Mouse (Mus musculus): ENCODE measurements around the gene Tecpr2.

The Tecpr2 gene

DNA sequence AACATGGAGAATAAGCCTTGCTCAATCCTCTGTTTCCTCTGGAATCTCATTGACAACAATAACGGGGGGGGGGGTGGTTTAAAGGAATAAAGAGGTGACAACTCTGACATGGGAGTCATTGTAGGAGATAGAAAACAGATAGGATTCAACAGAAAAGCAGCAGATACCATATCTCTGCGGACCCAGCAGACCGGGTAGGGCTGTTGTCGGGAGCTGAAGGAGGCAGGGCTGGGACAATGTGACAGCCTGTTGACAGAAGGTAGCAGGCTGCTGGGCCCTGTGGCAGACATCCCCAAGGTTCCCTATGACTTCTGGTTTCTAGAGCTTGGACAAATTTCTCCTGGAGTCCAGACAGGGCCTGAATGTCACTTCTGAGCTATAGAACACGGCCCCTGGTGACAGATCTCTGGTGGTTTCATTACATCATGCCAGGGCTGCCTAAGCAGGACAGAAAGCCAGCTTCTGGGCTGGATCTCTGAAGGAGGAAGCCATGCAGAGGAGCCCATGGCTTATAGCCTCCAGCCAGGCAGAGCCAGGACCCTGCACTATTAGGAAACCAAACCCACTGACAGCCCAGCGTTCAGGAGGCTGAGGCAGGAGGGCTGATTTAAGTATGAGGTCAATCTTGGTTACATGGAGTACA, 120.7 kb downstream of the Tecpr2 start:
- no peak for DNase-seq

DNA sequence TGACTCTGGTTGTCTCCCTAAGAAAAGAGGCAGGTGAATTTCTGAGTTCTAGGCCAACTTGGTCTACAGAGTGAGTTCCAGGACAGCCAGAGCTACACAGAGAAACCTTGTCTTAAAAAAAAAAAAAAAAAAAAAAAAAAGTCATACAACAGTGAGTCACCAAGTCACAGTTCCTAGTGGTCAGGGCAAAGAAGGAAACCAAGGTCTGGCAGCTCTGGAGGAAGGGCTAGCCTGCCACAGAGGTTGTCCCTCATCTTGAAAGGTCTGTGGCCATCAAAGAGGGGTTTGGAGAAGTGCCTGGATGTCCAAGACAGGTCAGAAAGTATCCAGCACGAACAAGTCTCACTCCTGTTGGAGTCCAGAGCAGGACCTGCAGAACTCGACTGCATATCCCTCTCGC, 127.7 kb downstream of the Tecpr2 start:
- no peak for DNase-seq

- DNase-seq, result no peak
These were observed 129.0 kb downstream of the Tecpr2 start for GRCm38 (mm10) chr12:111018068-111018467.

- DNase-seq, result no peak
These were observed 130.0 kb downstream of the Tecpr2 start for GRCm38 (mm10) chr12:111019086-111019485.

DNA sequence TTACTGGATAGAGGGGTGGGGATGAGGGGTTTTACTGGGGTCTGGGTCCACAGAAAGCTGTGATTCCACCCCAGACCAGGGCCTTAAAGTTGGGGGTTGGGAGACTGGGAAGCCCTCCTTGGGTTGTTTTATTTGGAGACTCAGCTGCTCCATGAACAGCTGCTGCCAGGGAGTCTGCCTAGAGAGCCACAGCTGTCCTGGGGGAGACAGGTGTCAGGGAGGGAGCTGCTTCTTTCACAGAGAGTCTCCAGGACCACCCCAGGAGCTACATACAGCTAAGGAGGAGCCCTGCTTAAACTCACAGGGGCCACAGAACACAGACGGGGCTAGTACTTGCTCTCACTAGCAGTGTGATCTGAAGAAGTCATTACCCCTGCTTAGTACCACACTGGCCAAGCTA, 132.1 kb downstream of the Tecpr2 start:
- DNase-seq, result no peak

DNA sequence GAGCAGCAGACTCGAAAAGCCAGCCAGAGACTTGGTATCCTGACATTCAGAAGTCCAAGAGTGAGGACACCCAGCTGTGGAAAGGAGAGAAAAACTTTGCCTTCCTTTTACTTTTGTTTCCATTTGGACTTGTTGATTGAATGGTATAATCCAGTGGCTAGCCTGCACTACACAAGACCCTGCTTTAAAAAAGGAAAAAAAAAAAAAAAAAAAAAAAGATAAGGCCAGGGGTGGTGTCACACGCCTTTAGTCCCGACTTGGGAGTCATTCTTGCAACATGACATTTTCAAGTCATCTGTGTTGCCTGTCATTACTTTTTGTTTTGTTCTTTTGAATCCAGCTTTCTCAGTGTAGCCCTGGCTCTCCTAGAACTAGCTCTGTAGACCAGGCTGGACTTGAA, 132.5 kb downstream of the Tecpr2 start:
- DNase-seq, result no peak
